Mouse (Mus musculus) kidney, embryonic 14.5 days (tissue): Measurements from ENCODE around the gene Plekha5. TPM values are rescaled to one million over a fixed set of nuclear protein-coding genes. Genes with fewer than 3 reads are reported as not detected.
A peak's percentile ranks its signal among the peaks of the same experiment; 100 is the strongest.
"Not testable (repeated sequence)": the region's sequence is repeated elsewhere in the genome, so short reads cannot be mapped to it uniquely, and the experiment has no call there.

Experiments
- ATAC-seq: fragments of 200-750 bp; cut with Nextera tagmentation; 2 replicates; pipeline ENCODE4 v1.8.0; 2017; ENCODE audit warnings: moderate number of reproducible peaks, mild to moderate bottlenecking, moderate TSS enrichment, moderate library complexity; ENCODE audit not compliant: low FRiP score, low TSS enrichment
- H3K27ac ChIP-seq: fragments of 300-500 bp; sonication (generic); 2 replicates; pipeline ENCODE4 v1.5.1; 2014; ENCODE audit warnings: low read depth, mild to moderate bottlenecking, low read length, moderate library complexity, mixed read lengths
- H3K27me3 ChIP-seq: fragments of 300-500 bp; sonication (generic); 2 replicates; pipeline ENCODE4 v1.6.1; 2014; ENCODE audit warnings: mild to moderate bottlenecking, low read length; ENCODE audit not compliant: control insufficient read depth, insufficient read depth
- H3K36me3 ChIP-seq: fragments of 300-500 bp; sonication (generic); 2 replicates; pipeline ENCODE4 v1.6.1; 2014; ENCODE audit warnings: low read length, mixed read lengths; ENCODE audit not compliant: control insufficient read depth, insufficient read depth
- H3K4me1 ChIP-seq: fragments of 300-500 bp; sonication (generic); 2 replicates; pipeline ENCODE4 v1.6.1; 2014; ENCODE audit warnings: low read length, mixed read lengths; ENCODE audit not compliant: control insufficient read depth, insufficient read depth
- H3K4me2 ChIP-seq: fragments of 300-500 bp; sonication (generic); replicated peaks from 2 replicates; pipeline ENCODE4 v1.6.1; 2014; ENCODE audit warnings: low read depth, mild to moderate bottlenecking, low read length
- H3K4me3 ChIP-seq: fragments of 300-500 bp; sonication (generic); 2 replicates; pipeline ENCODE4 v1.5.1; 2014; ENCODE audit warnings: mild to moderate bottlenecking, low read length
- H3K9ac ChIP-seq: fragments of 300-500 bp; sonication (generic); 2 replicates; pipeline ENCODE4 v1.6.1; 2014; ENCODE audit warnings: low read depth, mild to moderate bottlenecking, low read length, moderate library complexity
- H3K9me3 ChIP-seq: fragments of 300-500 bp; sonication (generic); 2 replicates; pipeline ENCODE4 v1.6.1; 2016; ENCODE audit warnings: low read length; ENCODE audit not compliant: control insufficient read depth
- WGBS: fragments of 180-500 bp; shearing (Covaris S2); extraction: QIAGEN DNeasy Blood & Tissue Kit; methylation state at CpG from one replicate; pipeline ENCODE4 v1.1.7; 2014; 5-methylcytosine and 5-hydroxymethylcytosine counted together
- polyA plus RNA-seq: library from polyadenylated mRNA; unstranded; fragments of >200 nt; fragmentation: Nextera tagmentation; extraction: Ambion mirVana; gene quantifications from 2 replicates; pipeline ENCODE4 v1.2.1, GENCODE M21; 2014

Gene Plekha5
- polyA plus RNA-seq, 1 experiment from 2014 or later = 63.4 TPM

GRCm38 (mm10) chr6:140490220-140490619 is 66.4 kb downstream of the Plekha5 start:
- ATAC-seq = no peak
- Histone ChIP-seq H3K9me3 (no peaks in the 10 kb centered on the region), H3K27me3 (no peaks in the 10 kb centered on the region), H3K4me3 (no peak overlapping the region), H3K4me1 (0 out of 2 replicates have a peak, but pooled peaks cover 2% of the 10 kb centered on the region), H3K4me2 (no peak overlapping the region), H3K27ac (no peak overlapping the region), H3K36me3 (no peaks in the 10 kb centered on the region), H3K9ac (no peak overlapping the region)
- WGBS = 74% methylated on average over 4 of the region's 4 CpGs

GRCm38 (mm10) chr6:140490921-140491537 is 67.2 kb downstream of the Plekha5 start:
- Histone ChIP-seq H3K4me2 (no peak overlapping the region), H3K27me3 (no peaks in the 10 kb centered on the region), H3K36me3 (no peaks in the 10 kb centered on the region), H3K4me3 (no peak overlapping the region), H3K9ac (no peak overlapping the region), H3K27ac (no peak overlapping the region; the same call in 1 of the 2 replicates), H3K4me1 (0 out of 2 replicates have a peak, but pooled peaks cover 2% of the 10 kb centered on the region), H3K9me3 (no peaks in the 10 kb centered on the region)
- 83% methylated on average over 18 of the region's 18 CpGs for WGBS
- 0 out of 2 replicates have a peak, but pooled peaks have one; percentile 29 for ATAC-seq

GRCm38 (mm10) chr6:140492043-140492442 is 68.2 kb downstream of the Plekha5 start:
- ATAC-seq = no peak
- 67% methylated on average over 6 of the region's 6 CpGs for WGBS
- H3K27ac ChIP-seq = no peak overlapping the region
- no peak overlapping the region for H3K9ac ChIP-seq
- no peaks in the 10 kb centered on the region for H3K9me3 ChIP-seq
- H3K4me1 ChIP-seq = 0 out of 2 replicates have a peak, but pooled peaks cover 2% of the 10 kb centered on the region
- no peaks in the 10 kb centered on the region for H3K36me3 ChIP-seq
- no peaks in the 10 kb centered on the region for H3K27me3 ChIP-seq
- H3K4me3 ChIP-seq = no peak overlapping the region
- H3K4me2 ChIP-seq = no peak overlapping the region

GRCm38 (mm10) chr6:140498074-140498473 is 74.2 kb downstream of the Plekha5 start:
- Histone ChIP-seq H3K36me3 (no peaks in the 10 kb centered on the region), H3K27me3 (no peaks in the 10 kb centered on the region), H3K4me3 (no peak overlapping the region), H3K4me2 (no peak overlapping the region), H3K9me3 (no peaks in the 10 kb centered on the region), H3K4me1 (peaks cover 2% of the 10 kb centered on the region; the same call in 1 of the 2 replicates), H3K9ac (no peak overlapping the region), H3K27ac (no peak overlapping the region)
- no peak for ATAC-seq
- WGBS = 93% methylated on average over 3 of the region's 3 CpGs

- no peak for ATAC-seq
- no peak overlapping the region for H3K4me2 ChIP-seq
- no peaks in the 10 kb centered on the region for H3K36me3 ChIP-seq
- 76% methylated on average over 4 of the region's 4 CpGs for WGBS
- no peak overlapping the region for H3K9ac ChIP-seq
- H3K27me3 ChIP-seq = no peaks in the 10 kb centered on the region
- peaks cover 2% of the 10 kb centered on the region; the same call in 1 of the 2 replicates for H3K4me1 ChIP-seq
- H3K9me3 ChIP-seq = no peaks in the 10 kb centered on the region
- H3K27ac ChIP-seq = no peak overlapping the region
- no peak overlapping the region for H3K4me3 ChIP-seq
Observed at GRCm38 (mm10) chr6:140498958-140499357, 75.1 kb downstream of the Plekha5 start.

GRCm38 (mm10) chr6:140500829-140501228 is 77.0 kb downstream of the Plekha5 start:
- H3K9ac ChIP-seq, H3K27ac ChIP-seq, H3K27me3 ChIP-seq, H3K4me2 ChIP-seq, H3K4me3 ChIP-seq, H3K36me3 ChIP-seq, H3K9me3 ChIP-seq, H3K4me1 ChIP-seq, ATAC-seq: not testable (repeated sequence)
- 81% methylated on average over 1 of the region's 1 CpGs for WGBS

- WGBS = 76% methylated on average over 7 of the region's 7 CpGs
- H3K27ac ChIP-seq = no peak overlapping the region
- no peak; the same call in 1 of the 2 replicates for ATAC-seq
- H3K27me3 ChIP-seq = no peaks in the 10 kb centered on the region
- H3K36me3 ChIP-seq = no peaks in the 10 kb centered on the region
- no peaks in the 10 kb centered on the region for H3K9me3 ChIP-seq
- no peak overlapping the region for H3K4me2 ChIP-seq
- H3K9ac ChIP-seq = no peak overlapping the region
- H3K4me3 ChIP-seq = no peak overlapping the region
- peaks cover 4% of the 10 kb centered on the region; the same call in 1 of the 2 replicates for H3K4me1 ChIP-seq
Observed at GRCm38 (mm10) chr6:140501841-140502240, 78.0 kb downstream of the Plekha5 start.

- ATAC-seq = no peak
- no peak overlapping the region for H3K9ac ChIP-seq
- H3K4me2 ChIP-seq = no peak overlapping the region
- H3K36me3 ChIP-seq = no peaks in the 10 kb centered on the region
- H3K27ac ChIP-seq = no peak overlapping the region
- 83% methylated on average over 8 of the region's 10 CpGs for WGBS
- peaks cover 16% of the 10 kb centered on the region; the same call in 1 of the 2 replicates for H3K4me1 ChIP-seq
- H3K9me3 ChIP-seq = no peaks in the 10 kb centered on the region
- no peaks in the 10 kb centered on the region for H3K27me3 ChIP-seq
- no peak overlapping the region for H3K4me3 ChIP-seq
Observed at GRCm38 (mm10) chr6:140504796-140505195, 80.9 kb downstream of the Plekha5 start.

GRCm38 (mm10) chr6:140507605-140508004 is 83.8 kb downstream of the Plekha5 start:
- no peak overlapping the region for H3K4me2 ChIP-seq
- 57% methylated on average over 3 of the region's 3 CpGs for WGBS
- H3K4me1 ChIP-seq = peaks cover 16% of the 10 kb centered on the region; the same call in 1 of the 2 replicates
- no peak overlapping the region for H3K27ac ChIP-seq
- H3K36me3 ChIP-seq = no peaks in the 10 kb centered on the region
- H3K9me3 ChIP-seq = no peaks in the 10 kb centered on the region
- no peak overlapping the region for H3K4me3 ChIP-seq
- H3K27me3 ChIP-seq = no peaks in the 10 kb centered on the region
- ATAC-seq = no peak
- no peak overlapping the region for H3K9ac ChIP-seq
